8 mouse cellular contexts compared by ENCODE assay signal in genomic region chr16:96044096-96044495, GRCm38 (mm10). TPM values are rescaled to one million over a fixed set of nuclear protein-coding genes. Genes with fewer than 3 reads are reported as not detected.
A peak's percentile ranks its signal among the peaks of the same experiment; 100 is the strongest.
DNase-seq lines count a peak whose midpoint lies in the region; ATAC-seq lines count a peak whose summit lies in the region.

No protein-coding gene starts in this region.

- no peaks in the 10 kb centered on the region for H3K27me3 ChIP-seq in heart, embryonic 10.5 days (ENCODE audit: insufficient read depth, poor library complexity, severe bottlenecking)
- no peaks in the 10 kb centered on the region for H3K27me3 ChIP-seq in splenic B cell, adult 2 months (ENCODE audit: control insufficient read depth, insufficient read depth, low read length, poor library complexity, severe bottlenecking)

- DNase-seq in heart, adult 18-20 months = peak; percentile 49 to 73
- no peak for DNase-seq in heart, embryonic 10.5 days (ENCODE audit: low spot score)
- DNase-seq in 3T3-L1 (ENCODE audit: low read depth, low spot score) (peak; percentile 70), adipocyte (ENCODE audit: low spot score) (peak; percentile 64)
- DNase-seq in embryo, embryonic 11 days = peak; percentile 62
- peak; percentile 64 to 75 for DNase-seq in kidney, postnatal 4 days
- DNase-seq in splenic B cell, adult 2 months (ENCODE audit: low read depth, low spot score) = peak; percentile 59

- no peak overlapping the region for H3K4me3 ChIP-seq in heart, embryonic 10.5 days

- WGBS in heart, embryonic 10.5 days = 60% methylated on average over 5 of the region's 5 CpGs

- no peaks in the 10 kb centered on the region for H3K9me3 ChIP-seq in heart, embryonic 10.5 days

- peaks cover 99% of the 10 kb centered on the region for H3K36me3 ChIP-seq in heart, embryonic 10.5 days
- peaks cover 28% of the 10 kb centered on the region for H3K36me3 ChIP-seq in splenic B cell, adult 2 months (ENCODE audit: control insufficient read depth, insufficient read depth, low read length, poor library complexity, severe bottlenecking)

- no peak for ATAC-seq in activated CD4-positive, CD25-positive, alpha-beta regulatory T cell, adult 4 months

- no peaks in the 10 kb centered on the region for H3K4me1 ChIP-seq in heart, embryonic 10.5 days

- no peak overlapping the region for H3K27ac ChIP-seq in heart, embryonic 10.5 days

RNA-seq across cellular contexts. Expression of gene Brwd1, which starts 38.2 kb away (rescaled TPM):
- total RNA-seq in heart, adult 18-20 months (2021) = 10 to 100 TPM; 75.4 to 80.1 TPM
- 89.2 and 93.6 TPM in 2 replicates for polyA plus RNA-seq in heart, embryonic 10.5 days (2016; fragmentation: Nextera tagmentation; extraction: Ambion mirVana)
- 10 to 100 TPM; 31.3 to 31.5 TPM for polyA plus RNA-seq in activated CD4-positive, CD25-positive, alpha-beta regulatory T cell, adult 4 months (2017; shearing (Covaris generic))

RNA-seq across cellular contexts. Expression of gene Psmg1, which starts 53.3 kb away (rescaled TPM):
- total RNA-seq in heart, adult 18-20 months (2021) = 10 to 100 TPM; 25.5 to 27.3 TPM
- 91.6 and 122 TPM in 2 replicates for polyA plus RNA-seq in heart, embryonic 10.5 days (2016; fragmentation: Nextera tagmentation; extraction: Ambion mirVana)
- polyA plus RNA-seq in activated CD4-positive, CD25-positive, alpha-beta regulatory T cell, adult 4 months (2017; shearing (Covaris generic)) = 10 to 100 TPM; 21.0 to 29.4 TPM
